Mouse (Mus musculus) hematopoietic multipotent progenitor cell, adult 10-12 weeks (in vitro differentiated cells): ENCODE results near the gene Htr2a. TPM values are rescaled to one million over a fixed set of nuclear protein-coding genes. Genes with fewer than 3 reads are reported as not detected.

ENCODE experiments used
- polyA plus RNA-seq: library from polyadenylated mRNA; stranded (reverse); fragments of >175 nt; gene quantifications from 2 replicates; pipeline ENCODE4 v1.2.3, GENCODE M21; 2012; ENCODE audit warnings: low replicate concordance

The Htr2a gene
- not detected in 2 replicates for polyA plus RNA-seq

GRCm38 (mm10) chr14:74640819-74641381 is at the start of gene Htr2a:
Gene Htr2a (plus strand): TSS chr14:74640840.

GRCm38 (mm10) chr14:74732079-74732783 is 91.6 kb downstream of the Htr2a start, which contains the start of gene Esd:
Gene Esd (plus strand): TSS chr14:74732297.

Other genes with a start within 250 kb of the Htr2a start
- gene Esd, start 91.5 kb downstream of the Htr2a start, polyA plus RNA-seq, result 5.9 and 6.2 TPM in 2 replicates